Mouse (Mus musculus): ENCODE results near the gene Pabpc1l.

DNA sequence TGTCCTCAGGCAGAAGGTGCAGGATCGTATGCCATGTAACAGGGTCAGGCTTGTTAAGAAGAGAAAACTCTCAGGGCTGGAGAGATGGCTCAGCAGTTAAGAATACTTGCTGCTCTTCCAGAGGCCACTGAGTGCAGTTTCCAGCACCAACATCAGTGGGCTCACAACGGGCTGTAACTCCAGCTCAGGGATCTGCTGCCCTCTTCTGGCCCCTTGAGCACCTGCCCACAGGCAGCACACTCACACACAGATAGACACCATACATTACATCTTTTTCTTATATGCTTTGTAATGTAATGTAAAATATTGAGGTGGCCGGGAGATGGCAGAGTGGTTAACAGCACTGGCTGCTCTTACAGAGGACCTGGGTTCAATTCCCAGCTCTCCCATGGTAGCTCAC, 7.7 kb downstream of the Pabpc1l start:
- TF ChIP-seq TBP (conservative IDR thresholded peaks at IDR 0.05; ENCODE audit: low read depth, low read length) = no peak
- no peak for TF ChIP-seq EP300 (IDR thresholded peaks at IDR 0.05; ENCODE audit: low read length)
- no peak for TF ChIP-seq POLR2A (IDR thresholded peaks at IDR 0.05; ENCODE audit: low read depth, low read length)
- TF ChIP-seq NELFE (IDR thresholded peaks at IDR 0.05; ENCODE audit: low read depth, low read length) = no peak

All from CH12.LX (cell line).